Mouse (Mus musculus) neutrophil, adult 5-6 weeks (primary cell): ENCODE measurements at regions not wholly inside any gene's neighbourhood (a gene's known extent, or its start where the extent isn't known, plus 50 kb on each side); places are given as distances from the start of the nearest gene placed in this dataset.

Experiments used
- ATAC-seq: fragments of 151-379, 151-347 bp; 2 replicates; pipeline ENCODE4 v1.8.0; 2017; ENCODE audit warnings: mild to moderate bottlenecking, moderate TSS enrichment; ENCODE audit not compliant: insufficient number of reproducible peaks, poor library complexity, low FRiP score, severe bottlenecking; ENCODE audit errors: extremely low read depth

- no peak for ATAC-seq
These were observed 153.8 kb downstream of the Fgf18 start for GRCm38 (mm10) chr11:32993439-32993838.

- ATAC-seq = no peak
These were observed 156.1 kb downstream of the Fgf18 start for GRCm38 (mm10) chr11:32991036-32991616.

GRCm38 (mm10) chr11:32990201-32990600 lies 157.0 kb downstream of the Fgf18 start:
- ATAC-seq = no peak

GRCm38 (mm10) chr11:32978899-32979298 lies 154.5 kb upstream of the Smim23 start:
- no peak for ATAC-seq

- no peak for ATAC-seq
These were observed 152.2 kb upstream of the Smim23 start for GRCm38 (mm10) chr11:32976572-32976971.

- ATAC-seq = no peak
These were observed 149.0 kb upstream of the Smim23 start for GRCm38 (mm10) chr11:32973453-32973852.

- ATAC-seq = no peak
These were observed 141.0 kb upstream of the Smim23 start for GRCm38 (mm10) chr11:32965418-32965817.

GRCm38 (mm10) chr11:32963625-32964293 lies 139.4 kb upstream of the Smim23 start:
- no peak for ATAC-seq

- ATAC-seq = no peak
These were observed 137.2 kb upstream of the Smim23 start for GRCm38 (mm10) chr11:32961600-32961999.

GRCm38 (mm10) chr11:32958961-32959360 lies 134.6 kb upstream of the Smim23 start:
- ATAC-seq = no peak

GRCm38 (mm10) chr11:32956993-32957392 lies 132.6 kb upstream of the Smim23 start:
- ATAC-seq = no peak

- no peak for ATAC-seq
These were observed 127.9 kb upstream of the Smim23 start for GRCm38 (mm10) chr11:32952271-32952670.

- no peak for ATAC-seq
These were observed 123.7 kb upstream of the Smim23 start for GRCm38 (mm10) chr11:32948132-32948531.

- ATAC-seq = no peak
These were observed 122.1 kb upstream of the Smim23 start for GRCm38 (mm10) chr11:32946481-32947001.

- no peak for ATAC-seq
These were observed 120.7 kb upstream of the Smim23 start for GRCm38 (mm10) chr11:32945071-32945470.

- ATAC-seq = no peak
These were observed 117.1 kb upstream of the Smim23 start for GRCm38 (mm10) chr11:32941331-32942009.

GRCm38 (mm10) chr11:32939102-32939501 lies 114.7 kb upstream of the Smim23 start:
- no peak for ATAC-seq

- ATAC-seq = no peak
These were observed 112.8 kb upstream of the Smim23 start for GRCm38 (mm10) chr11:32937167-32937566.

- ATAC-seq = no peak
These were observed 107.5 kb upstream of the Smim23 start for GRCm38 (mm10) chr11:32931928-32932327.

GRCm38 (mm10) chr11:32931018-32931417 lies 106.6 kb upstream of the Smim23 start:
- no peak for ATAC-seq
